ENCODE assay signal across 12 mouse cellular contexts in the genomic region with DNA sequence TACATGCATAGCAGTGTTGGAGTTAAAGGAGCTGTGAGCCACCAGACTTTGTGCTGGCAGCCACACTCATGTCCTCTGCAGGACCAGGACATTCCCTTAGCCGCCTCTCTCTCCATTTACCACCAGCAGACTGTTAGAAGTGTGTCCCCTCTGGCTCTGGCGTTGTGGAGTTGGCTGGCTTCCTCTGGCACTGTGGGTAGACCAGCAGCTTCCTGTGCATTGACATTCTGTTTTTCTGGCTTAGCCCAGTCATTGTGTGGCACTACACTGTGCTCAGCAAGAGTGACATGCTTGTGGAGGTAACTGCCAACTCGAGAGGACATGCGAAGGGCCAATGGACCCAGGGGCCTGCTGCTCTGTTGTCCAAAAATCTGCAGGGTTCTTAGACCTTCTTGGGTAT. TPM values are rescaled to one million over a fixed set of nuclear protein-coding genes. Genes with fewer than 3 reads are reported as not detected.
DNase-seq lines count a peak whose midpoint lies in the region; TF ChIP-seq lines count a peak whose summit lies in the region.
"Had no signal": no experiment of that assay in that cellular context is flagged by ENCODE, and none has a peak within 500 bp of the region (broad histone marks: within the 10 kb centered on the region; RNA-seq: fewer than 3 reads in every experiment).

No protein-coding gene starts in this region.

- no peaks in the 10 kb centered on the region for H3K9me3 ChIP-seq in E14TG2a.4 (ENCODE audit: low read length)
- H3K9me3 ChIP-seq: G1E; liver, embryonic 12.5 days had no signal

- peak; percentile 46 to 66 for DNase-seq in layer of hippocampus, postnatal 10 days (ENCODE audit: low spot score in 2 of 2)
- no peak for DNase-seq in layer of hippocampus, adult 9-10 months (ENCODE audit: low spot score)
- DNase-seq in cerebellum, adult 11-12 months: peak; percentile 92
- DNase-seq in induced T-regulatory cell, adult 2 months (ENCODE audit: low read depth): peak; percentile 69
- DNase-seq in adrenal gland, postnatal 14 days: no peak
- no peak for DNase-seq in thymus, postnatal 0 days (ENCODE audit: low spot score)
- DNase-seq: kidney, adult 18-20 months; lung, postnatal 36 days; thymus, postnatal 14 days had no signal

- no peak overlapping the region for H3K4me3 ChIP-seq in E14TG2a.4 (replicated peaks; ENCODE audit: low read length)
- H3K4me3 ChIP-seq: liver, embryonic 12.5 days had no signal

- peaks cover 10% of the 10 kb centered on the region for H3K4me1 ChIP-seq in E14TG2a.4 (replicated peaks; ENCODE audit: low read depth, low read length)
- H3K4me1 ChIP-seq: liver, embryonic 12.5 days had no signal

- H3K36me3 ChIP-seq in E14TG2a.4 (ENCODE audit: insufficient read depth, low read length): peaks cover 73% of the 10 kb centered on the region

- H3K27me3 ChIP-seq in E14TG2a.4 (ENCODE audit: insufficient read depth, low read length): no peaks in the 10 kb centered on the region
- H3K27me3 ChIP-seq: liver, embryonic 12.5 days had no signal

- TF ChIP-seq CTCF in E14TG2a.4 (conservative IDR thresholded peaks at IDR 0.05; ENCODE audit: low read length): 0 out of 2 replicates have a peak, but pooled peaks have one; percentile 3

RNA-seq across cellular contexts. Expression of gene Atf1, which starts 47.4 kb away (rescaled TPM):
- total RNA-seq in layer of hippocampus, postnatal 10 days (2021): 10 to 100 TPM; 15.5 to 17.2 TPM
- total RNA-seq in adrenal gland, postnatal 14 days (2021): 54.4 and 57.4 TPM in 2 replicates
- 47.5 and 66.9 TPM in 2 replicates for polyA plus RNA-seq in thymus, postnatal 0 days (2015; fragmentation: Nextera tagmentation; extraction: Ambion mirVana)

Comparison
In these comparisons a context has a peak if more than half of its experiments do, and no peak if none do; other contexts are left out.
1. DNase-seq: peak in layer of hippocampus, postnatal 10 days (2 of 2), cerebellum, adult 11-12 months (single experiment) and induced T-regulatory cell, adult 2 months (single experiment); none in layer of hippocampus, adult 9-10 months (single experiment), adrenal gland, postnatal 14 days (single experiment) and thymus, postnatal 0 days (single experiment).